Mouse (Mus musculus) T-cell, adult 66 days (primary cell): Measurements from ENCODE around the gene Foxl2. TPM values are rescaled to one million over a fixed set of nuclear protein-coding genes. Genes with fewer than 3 reads are reported as not detected.

Experiments used
- total RNA-seq, 2 experiments: library from RNA; stranded (reverse); gene quantifications; 3 replicates in 1 of 2; 4 replicates in 1 of 2; pipeline ENCODE4 v1.2.4; 2023

Gene Foxl2
- total RNA-seq: not detected

DNA sequence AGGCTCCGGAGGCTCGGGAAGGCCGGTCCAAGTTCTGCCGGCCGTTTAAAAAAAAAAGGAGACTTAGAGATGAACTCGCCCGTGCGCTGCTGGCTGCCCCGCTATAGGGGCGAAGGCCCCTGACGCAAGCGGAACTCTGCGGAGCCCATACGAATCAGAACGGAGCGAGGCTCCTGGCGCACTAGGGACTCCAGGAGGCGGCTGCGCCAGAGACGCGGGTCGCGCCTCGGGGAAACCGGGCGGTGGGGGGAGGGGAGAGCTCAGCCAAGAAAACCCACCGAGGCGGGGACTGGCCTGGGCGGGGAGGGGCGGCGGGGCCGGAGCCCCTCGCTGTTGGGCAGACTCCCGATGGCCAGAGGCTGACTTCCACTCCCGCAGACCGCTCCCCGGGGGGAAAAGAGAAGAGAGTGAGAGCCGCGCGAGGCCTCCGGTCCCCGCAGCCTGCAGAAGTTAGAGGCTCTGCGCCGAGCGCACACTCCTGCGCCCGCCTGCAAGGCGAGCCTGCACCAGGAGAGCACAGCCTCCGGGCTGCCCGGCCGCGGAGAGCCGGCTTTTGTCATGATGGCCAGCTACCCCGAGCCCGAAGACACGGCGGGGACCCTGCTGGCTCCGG lies at the start of gene Foxl2:
Gene Foxl2 (plus strand): TSS at position 186 of the 613 bp plus-strand sequence.

DNA sequence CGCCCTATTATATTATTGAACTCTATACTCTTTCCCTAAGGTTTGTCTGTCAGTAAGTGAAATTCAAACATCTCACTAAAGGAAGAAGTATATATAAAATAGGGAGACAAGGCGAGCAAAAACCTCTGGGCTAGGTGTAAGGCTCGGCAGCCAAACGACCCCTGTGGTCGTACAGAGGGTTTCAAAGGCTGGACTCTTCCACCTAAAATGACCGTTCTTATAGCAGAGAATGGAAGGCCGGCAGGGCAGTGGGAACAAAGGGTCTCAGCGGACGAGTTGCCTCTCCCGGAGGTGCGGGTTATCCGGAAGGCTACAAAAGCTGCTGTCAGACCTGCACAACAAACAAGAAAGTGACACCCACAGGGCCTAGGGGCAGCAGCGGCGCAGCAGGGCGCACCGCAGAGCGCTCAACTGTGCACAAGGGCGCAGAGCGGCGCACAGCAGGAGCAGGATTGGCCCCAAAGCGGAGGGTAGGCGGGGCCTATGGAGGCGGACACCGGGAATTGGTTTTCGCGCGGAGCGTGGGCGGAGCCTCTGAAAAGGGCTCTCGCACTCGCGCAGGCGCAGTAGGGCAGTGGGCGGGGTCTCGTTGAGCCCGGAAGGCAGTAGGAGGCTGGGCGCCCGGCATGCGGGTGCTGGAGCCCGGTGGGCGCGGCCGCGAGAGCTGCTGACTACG lies 30.9 kb downstream of the Foxl2 start, which contains the start of gene Faim:
Gene Faim (plus strand): TSS at position 574 of the 676 bp plus-strand sequence.

Other genes starting within 250 kb of the Foxl2 start
- not detected for gene Prr23a1, start 112.8 kb upstream of the Foxl2 start, total RNA-seq
- not detected for gene Prr23a2, start 98.8 kb upstream of the Foxl2 start, total RNA-seq
- not detected for gene Prr23a3, start 90.5 kb upstream of the Foxl2 start, total RNA-seq
- gene 7420426K07Rik, start 52.2 kb upstream of the Foxl2 start, total RNA-seq: not detected
- 10 to 100 TPM; 40.9 to 58.1 TPM for gene Faim, start 31.1 kb downstream of the Foxl2 start, total RNA-seq
- under 1 TPM in 1 of 2 experiments, not detected in 1; 0.50 TPM for gene Gm1123, start 80.4 kb downstream of the Foxl2 start, total RNA-seq
- 10 to 100 TPM in 1 of 2 experiments, 1 to 10 TPM in 1; 8.4 to 11.7 TPM for gene Pik3cb, start 185.3 kb downstream of the Foxl2 start, total RNA-seq